Mouse (Mus musculus) heart, embryonic 13.5 days (tissue): Measurements from ENCODE around the gene Fxyd5. TPM values are rescaled to one million over a fixed set of nuclear protein-coding genes. Genes with fewer than 3 reads are reported as not detected.

ENCODE experiments used
- ATAC-seq: fragments of 200-750 bp; cut with Nextera tagmentation; 2 replicates; pipeline ENCODE4 v1.8.0; 2017; ENCODE audit warnings: moderate TSS enrichment; ENCODE audit not compliant: insufficient number of reproducible peaks, low FRiP score, low TSS enrichment; ENCODE audit errors: extremely low read depth
- H3K27ac ChIP-seq: fragments of 300-500 bp; sonication (generic); replicated peaks from 2 replicates; pipeline ENCODE4 v1.5.1; 2015; ENCODE audit warnings: moderate library complexity, mild to moderate bottlenecking, inconsistent platforms
- H3K27me3 ChIP-seq: fragments of 300-500 bp; sonication (generic); replicated peaks from 2 replicates; pipeline ENCODE4 v1.6.1; 2015; ENCODE audit warnings: mild to moderate bottlenecking, inconsistent platforms
- H3K36me3 ChIP-seq: fragments of 300-500 bp; sonication (generic); 2 replicates; pipeline ENCODE4 v1.6.1; 2015; ENCODE audit warnings: mild to moderate bottlenecking, inconsistent platforms
- H3K4me1 ChIP-seq: fragments of 300-500 bp; sonication (generic); 2 replicates; pipeline ENCODE4 v1.6.1; 2015; ENCODE audit warnings: inconsistent platforms
- H3K4me2 ChIP-seq: fragments of 300-500 bp; sonication (generic); 2 replicates; pipeline ENCODE4 v1.6.1; 2015; ENCODE audit warnings: inconsistent platforms, mild to moderate bottlenecking, moderate library complexity
- H3K4me3 ChIP-seq: fragments of 300-500 bp; sonication (generic); 2 replicates; pipeline ENCODE4 v1.5.1; 2015; ENCODE audit warnings: moderate library complexity, mild to moderate bottlenecking, inconsistent platforms
- H3K9ac ChIP-seq: fragments of 300-500 bp; sonication (generic); 2 replicates; pipeline ENCODE4 v1.6.1; 2015; ENCODE audit warnings: inconsistent platforms, mild to moderate bottlenecking, moderate library complexity
- H3K9me3 ChIP-seq: fragments of 300-500 bp; sonication (generic); 2 replicates; pipeline ENCODE4 v1.6.1; 2016; ENCODE audit warnings: inconsistent platforms
- WGBS: fragments of 180-500 bp; shearing (Covaris S2); methylation state at CpG from one replicate; pipeline ENCODE4 v1.1.7; 2015; ENCODE audit warnings: mixed read lengths; 5-methylcytosine and 5-hydroxymethylcytosine counted together
- polyA plus RNA-seq: library from polyadenylated mRNA; unstranded; fragments of >200 nt; fragmentation: Nextera tagmentation; extraction: Ambion mirVana; gene quantifications from 2 replicates; pipeline ENCODE4 v1.2.1, GENCODE M21; 2015

Fxyd5 gene
- polyA plus RNA-seq, 1 experiment from 2014 or later, result 35.5 TPM

DNA sequence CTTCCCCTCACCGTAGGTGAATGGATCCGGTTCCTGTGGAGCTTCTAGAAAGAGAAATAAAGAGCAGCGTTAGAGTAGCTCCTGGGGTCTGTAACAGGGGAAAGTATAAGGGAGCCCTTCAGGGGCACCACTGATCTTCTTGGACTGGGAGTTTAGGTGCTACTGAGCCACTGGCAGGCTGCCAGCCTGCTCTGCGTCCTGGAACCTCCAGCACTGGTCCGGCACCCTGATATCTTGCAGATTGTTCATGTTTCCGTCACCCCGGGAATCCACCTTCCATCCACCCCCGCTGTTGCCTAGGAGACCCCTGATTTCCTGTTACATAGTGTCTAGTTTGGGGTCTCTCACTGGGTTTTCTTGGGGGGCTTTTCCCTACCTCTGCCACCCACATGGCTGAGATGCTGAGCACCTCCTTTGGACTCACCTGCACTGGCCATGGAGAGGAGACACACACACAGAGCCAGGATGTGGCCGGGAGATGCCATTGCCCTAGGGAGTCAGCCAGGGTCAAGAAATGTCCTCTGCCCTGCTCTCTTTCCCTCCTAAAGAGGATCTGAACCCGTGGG is 11.7 kb upstream of the Fxyd5 start:
- no peaks in the 10 kb centered on the region for H3K36me3 ChIP-seq
- peaks cover 45% of the 10 kb centered on the region for H3K27me3 ChIP-seq
- H3K9me3 ChIP-seq, result no peaks in the 10 kb centered on the region
- peak overlapping the region; percentile 53 for H3K4me3 ChIP-seq
- H3K9ac ChIP-seq, result peak overlapping the region; percentile 82
- WGBS, result 14% methylated on average over 10 of the region's 10 CpGs
- ATAC-seq, result no peak
- peak overlapping the region; percentile 94 for H3K27ac ChIP-seq
- H3K4me1 ChIP-seq, result peaks cover 72% of the 10 kb centered on the region
- H3K4me2 ChIP-seq, result peak overlapping the region; percentile 69

DNA sequence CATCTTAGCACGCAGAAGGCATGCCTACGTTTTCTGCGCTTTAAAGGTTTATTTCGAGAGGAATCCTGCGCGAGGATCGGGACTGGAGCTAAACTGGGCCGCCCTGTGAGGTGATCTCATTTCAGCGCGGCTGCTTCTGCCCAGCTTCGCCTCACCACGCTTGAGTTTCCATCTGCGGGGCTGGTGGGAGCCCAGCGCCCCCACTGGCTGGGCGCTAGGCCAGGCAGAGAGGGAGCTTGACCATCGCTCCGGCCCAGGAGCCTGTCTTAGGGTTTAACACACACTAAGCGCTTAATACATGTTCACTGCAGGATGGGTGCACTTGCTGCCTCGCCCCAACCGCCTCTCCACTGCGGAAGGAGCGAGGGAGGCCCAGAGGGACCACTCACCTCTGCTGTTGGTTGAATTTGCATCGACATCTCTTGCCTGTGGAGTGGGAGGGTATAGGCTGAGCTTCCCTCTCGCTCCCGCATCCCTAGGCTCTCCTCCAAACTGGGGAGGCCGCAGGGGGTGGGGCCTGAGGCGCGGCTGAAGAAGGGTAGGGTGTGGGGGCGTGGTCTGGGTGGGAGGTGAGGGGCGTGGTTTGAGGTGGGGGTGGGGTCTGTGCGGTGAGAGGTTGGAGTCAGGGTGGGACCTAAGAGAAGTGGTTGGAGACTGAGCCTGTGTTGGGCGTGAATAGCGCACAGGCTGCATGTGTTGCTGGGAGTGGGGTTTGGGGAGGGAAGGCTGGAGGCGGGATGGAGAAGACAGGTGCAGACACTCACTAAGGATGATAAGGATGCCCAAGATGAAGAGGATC is 10.6 kb upstream of the Fxyd5 start:
- Histone ChIP-seq H3K27ac (peak overlapping the region; percentile 94), H3K36me3 (no peaks in the 10 kb centered on the region), H3K4me3 (peak overlapping the region; percentile 53), H3K9me3 (no peaks in the 10 kb centered on the region), H3K4me2 (peak overlapping the region; percentile 69), H3K9ac (peak overlapping the region; percentile 82), H3K4me1 (peaks cover 72% of the 10 kb centered on the region), H3K27me3 (peaks cover 57% of the 10 kb centered on the region)
- no peak for ATAC-seq
- 2% methylated on average over 34 of the region's 34 CpGs for WGBS

DNA sequence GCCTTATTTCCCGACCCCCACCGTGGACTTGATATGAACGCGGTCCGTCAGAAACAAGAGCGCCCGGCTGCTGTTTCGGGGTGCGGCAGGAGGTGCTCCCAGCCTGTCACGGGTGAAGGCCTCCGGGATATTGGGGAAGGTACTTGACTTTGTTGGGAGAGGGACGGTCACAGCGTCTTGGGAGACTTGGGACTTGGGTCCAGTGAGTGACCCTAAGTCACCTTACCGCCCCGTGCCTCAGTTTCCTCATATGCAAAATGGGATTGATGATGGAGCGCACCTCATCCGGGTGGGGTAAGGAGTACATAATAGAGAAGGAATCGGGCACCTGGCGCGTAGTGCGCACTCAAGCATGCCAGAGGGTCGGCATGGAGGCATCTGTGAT is 10.0 kb upstream of the Fxyd5 start:
- peaks cover 62% of the 10 kb centered on the region for H3K27me3 ChIP-seq

DNA sequence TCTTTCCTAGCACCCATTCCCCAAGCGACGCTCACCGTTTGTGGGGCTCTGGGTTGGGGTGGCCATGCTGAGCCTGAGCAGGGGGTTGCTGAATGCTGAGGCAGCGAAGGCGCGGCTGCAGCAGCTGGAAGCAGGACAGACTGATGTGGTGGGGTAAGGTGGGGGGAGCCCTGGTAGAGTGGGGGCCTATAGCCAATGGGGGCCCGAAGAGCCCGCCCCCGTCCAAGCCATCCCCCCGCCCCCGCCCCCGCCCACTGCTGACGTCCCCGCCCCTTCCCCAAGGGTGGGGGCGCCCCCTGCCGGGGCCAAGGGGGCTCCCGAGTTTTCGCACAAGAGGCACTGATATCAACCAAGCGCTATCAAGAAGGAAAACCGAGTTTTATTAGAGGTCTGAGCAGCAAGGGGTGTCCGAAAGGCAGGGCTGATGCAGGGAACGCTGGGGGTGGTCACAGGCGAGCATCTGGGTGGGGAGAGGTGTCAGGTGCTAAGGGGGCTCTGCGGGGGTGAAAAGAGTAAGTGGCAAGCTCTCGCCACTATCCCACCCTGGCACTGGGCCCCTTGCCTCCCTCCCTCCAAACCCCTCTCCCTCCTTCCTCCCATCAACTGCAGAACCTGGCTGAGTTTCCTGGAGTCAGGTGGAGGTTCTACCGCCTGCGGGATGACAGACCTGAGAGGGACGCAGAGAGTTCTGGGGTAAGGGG is 9.2 kb upstream of the Fxyd5 start, which contains the start of gene Fxyd7:
Fxyd7 (minus strand) TSS at position 147 of the 701 bp plus-strand sequence.
- H3K36me3 ChIP-seq, result no peaks in the 10 kb centered on the region
- no peak for ATAC-seq
- peak within 1 kb of the TSS; percentile 82 for H3K9ac ChIP-seq
- WGBS, result 8% methylated on average over 28 of the region's 28 CpGs
- peak within 1 kb of the TSS; percentile 53 for H3K4me3 ChIP-seq
- peaks cover 70% of the 10 kb centered on the region for H3K4me1 ChIP-seq
- peaks cover 67% of the 10 kb centered on the region for H3K27me3 ChIP-seq
- peak within 1 kb of the TSS; percentile 69 for H3K4me2 ChIP-seq
- H3K27ac ChIP-seq, result no peak within 1 kb of the TSS
- no peaks in the 10 kb centered on the region for H3K9me3 ChIP-seq

More for the DNA sequence above, 10.0 kb upstream of the Fxyd5 start:
- no peak for ATAC-seq
- H3K9me3 ChIP-seq, result no peaks in the 10 kb centered on the region
- H3K4me2 ChIP-seq, result peak overlapping the region; percentile 69
- peak overlapping the region; percentile 94; the same call in 1 of the 2 replicates for H3K27ac ChIP-seq
- peak overlapping the region; percentile 53 for H3K4me3 ChIP-seq
- 9% methylated on average over 22 of the region's 22 CpGs for WGBS
- H3K36me3 ChIP-seq, result no peaks in the 10 kb centered on the region
- peaks cover 72% of the 10 kb centered on the region for H3K4me1 ChIP-seq
- peak overlapping the region; percentile 82 for H3K9ac ChIP-seq

DNA sequence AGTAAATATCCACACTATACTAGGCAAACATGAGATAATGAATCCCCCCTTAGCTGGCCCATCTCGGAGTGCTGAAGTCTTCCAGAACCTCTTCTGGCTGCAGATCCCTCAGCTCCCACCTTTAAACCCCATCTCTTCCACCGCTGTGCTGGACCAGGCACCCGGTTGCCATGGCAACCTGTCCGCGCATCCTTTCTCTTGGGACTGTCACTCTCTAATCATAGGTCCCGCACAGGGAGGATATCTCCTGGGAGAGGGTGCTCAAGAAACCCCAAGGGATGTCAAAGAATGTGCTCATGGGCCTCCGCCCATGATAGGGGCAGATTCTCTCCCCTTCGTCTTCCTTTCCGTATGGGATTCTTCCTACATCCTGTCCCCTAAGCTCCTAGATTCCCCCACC is 8.6 kb upstream of the Fxyd5 start:
- ATAC-seq, result no peak
- peak overlapping the region; percentile 53 for H3K4me3 ChIP-seq
- H3K4me2 ChIP-seq, result peak overlapping the region; percentile 69
- H3K9ac ChIP-seq, result no peak overlapping the region
- peaks cover 64% of the 10 kb centered on the region for H3K4me1 ChIP-seq
- no peak overlapping the region for H3K27ac ChIP-seq
- 9% methylated on average over 9 of the region's 9 CpGs for WGBS
- peaks cover 70% of the 10 kb centered on the region for H3K27me3 ChIP-seq
- no peaks in the 10 kb centered on the region for H3K36me3 ChIP-seq
- no peaks in the 10 kb centered on the region for H3K9me3 ChIP-seq

DNA sequence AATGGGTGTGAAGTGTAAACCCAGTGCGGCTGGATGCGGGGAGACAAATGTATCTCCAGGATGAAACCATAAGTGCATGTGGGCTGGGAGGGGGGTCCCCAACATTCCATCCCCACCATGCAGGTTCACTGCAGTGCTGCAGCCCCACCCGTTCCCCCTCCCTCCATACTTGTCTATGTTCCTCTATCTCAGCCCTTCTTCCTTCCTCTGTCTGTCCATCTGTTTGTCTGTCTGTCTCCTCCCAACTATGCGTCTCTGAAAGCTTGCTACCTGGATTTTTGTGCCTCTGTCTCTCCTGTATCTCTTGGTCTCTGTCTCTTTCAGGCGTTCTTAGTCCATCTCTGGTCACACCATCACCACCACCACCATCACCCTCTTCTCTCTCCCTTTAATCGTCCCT is 8.2 kb upstream of the Fxyd5 start:
- no peak for ATAC-seq
- Histone ChIP-seq H3K4me3 (peak overlapping the region; percentile 8; the same call in 1 of the 2 replicates), H3K9ac (peak overlapping the region; percentile 53; the same call in 1 of the 2 replicates), H3K36me3 (no peaks in the 10 kb centered on the region), H3K4me1 (peaks cover 63% of the 10 kb centered on the region), H3K27me3 (peaks cover 72% of the 10 kb centered on the region), H3K9me3 (no peaks in the 10 kb centered on the region), H3K4me2 (peak overlapping the region; percentile 69), H3K27ac (no peak overlapping the region)
- WGBS, result 10% methylated on average over 6 of the region's 6 CpGs

DNA sequence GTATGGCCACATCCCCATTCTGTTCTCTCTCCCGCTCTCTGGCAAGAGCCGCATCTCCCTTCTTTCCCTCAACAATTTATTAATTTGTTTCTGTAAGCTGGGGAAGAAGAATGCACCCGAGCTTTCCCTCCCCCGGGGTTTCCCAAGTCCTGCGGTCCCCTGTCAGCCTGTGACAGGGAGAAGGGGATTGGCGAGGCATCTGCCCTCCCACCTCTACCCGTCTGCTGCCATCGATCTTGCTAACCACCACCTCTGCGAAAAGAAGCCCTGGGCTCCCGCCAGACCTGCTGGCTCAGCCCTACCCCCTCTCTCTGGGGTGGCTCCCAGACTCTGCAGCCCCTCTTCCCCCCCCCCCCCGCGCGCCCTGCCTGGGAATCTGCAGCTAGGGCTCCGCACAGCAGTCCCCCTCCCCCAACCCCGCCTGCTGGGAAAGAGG is 7.6 kb upstream of the Fxyd5 start:
- Histone ChIP-seq H3K27ac (no peak overlapping the region), H3K9me3 (no peaks in the 10 kb centered on the region), H3K9ac (peak overlapping the region; percentile 53), H3K27me3 (peaks cover 78% of the 10 kb centered on the region), H3K4me2 (peak overlapping the region; percentile 69), H3K4me1 (peaks cover 56% of the 10 kb centered on the region), H3K4me3 (peak overlapping the region; percentile 8; the same call in 1 of the 2 replicates), H3K36me3 (no peaks in the 10 kb centered on the region)
- no peak for ATAC-seq
- WGBS, result 5% methylated on average over 13 of the region's 15 CpGs

DNA sequence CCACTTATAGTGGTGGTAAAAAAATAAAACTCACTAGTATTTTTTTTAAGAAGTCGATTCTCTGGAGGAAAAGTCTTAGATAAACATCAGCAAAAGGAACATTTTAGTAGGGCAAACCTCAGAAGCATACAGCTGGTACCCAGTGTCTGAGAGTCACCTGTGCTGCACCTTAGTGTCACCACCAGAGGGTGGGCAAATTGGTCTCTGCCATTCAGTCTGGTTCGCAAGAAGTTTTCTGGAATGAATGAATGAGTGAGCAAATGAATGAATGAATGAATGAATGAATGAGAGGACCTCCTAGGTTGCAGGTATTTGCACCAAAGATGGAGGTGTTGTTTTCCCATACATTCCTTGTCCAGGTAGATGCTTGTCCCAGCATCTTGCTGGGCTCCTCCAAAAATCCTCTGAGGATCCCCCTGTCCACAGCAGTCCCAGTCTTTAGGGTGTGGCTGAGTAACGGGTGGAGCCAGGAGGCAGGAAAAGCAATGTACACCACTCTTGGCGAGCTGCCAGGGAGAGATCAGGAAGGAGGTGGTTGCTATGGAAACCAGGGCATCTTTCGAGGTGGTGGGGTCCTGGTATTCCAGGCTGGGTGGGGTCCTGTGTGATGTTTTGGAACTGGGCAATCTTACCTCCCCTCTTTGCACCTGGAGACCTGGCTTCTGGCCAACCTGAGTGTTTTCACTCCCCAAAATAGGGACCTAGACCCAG is 7.0 kb upstream of the Fxyd5 start:
- Histone ChIP-seq H3K27ac (no peak overlapping the region), H3K4me3 (peak overlapping the region; percentile 8; the same call in 1 of the 2 replicates), H3K4me2 (peak overlapping the region; percentile 69), H3K9me3 (no peaks in the 10 kb centered on the region), H3K27me3 (peaks cover 84% of the 10 kb centered on the region), H3K9ac (peak overlapping the region; percentile 53; the same call in 1 of the 2 replicates), H3K4me1 (peaks cover 51% of the 10 kb centered on the region), H3K36me3 (no peaks in the 10 kb centered on the region)
- no peak for ATAC-seq
- WGBS, result 29% methylated on average over 5 of the region's 5 CpGs

DNA sequence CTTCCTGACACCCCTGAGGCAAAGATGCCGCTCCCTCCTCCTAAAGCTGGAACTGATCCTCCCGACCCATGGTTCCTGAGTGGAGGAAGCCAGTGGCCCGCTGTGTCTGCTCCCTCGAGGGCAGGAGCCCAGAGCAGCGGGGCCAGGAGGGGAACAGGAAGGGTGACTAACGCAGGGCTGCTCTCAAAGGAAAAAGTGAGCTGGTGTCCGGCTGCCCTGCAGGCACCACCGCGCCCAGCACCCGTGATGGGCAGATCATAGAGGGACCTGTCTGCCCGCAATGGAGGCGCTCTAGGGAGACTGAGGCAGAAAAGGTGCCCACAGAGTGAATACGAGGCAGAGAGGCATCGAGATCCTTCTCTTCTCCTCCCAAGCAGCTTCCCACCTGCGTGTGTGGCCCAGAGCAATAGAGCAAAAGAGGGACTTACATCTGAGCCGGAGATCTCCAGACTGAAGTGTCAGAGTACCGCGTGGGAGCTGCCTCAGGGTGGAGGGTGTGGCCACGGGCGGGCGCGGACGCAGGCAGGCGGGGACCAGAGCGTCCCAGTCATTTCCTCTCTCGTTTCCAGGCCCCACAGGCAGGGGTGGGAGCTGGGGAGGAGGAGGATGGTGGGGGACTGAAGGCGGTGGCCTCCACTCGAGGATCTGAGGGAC is 492 bp downstream of the Fxyd5 start:
- H3K9ac ChIP-seq, result peak overlapping the region; percentile 54
- peak overlapping the region; percentile 67 for H3K4me2 ChIP-seq
- 3% methylated on average over 27 of the region's 28 CpGs for WGBS
- H3K36me3 ChIP-seq, result no peaks in the 10 kb centered on the region
- peak overlapping the region; percentile 44 for H3K4me3 ChIP-seq
- H3K27me3 ChIP-seq, result peaks cover 66% of the 10 kb centered on the region
- H3K9me3 ChIP-seq, result no peaks in the 10 kb centered on the region
- peaks cover 14% of the 10 kb centered on the region for H3K4me1 ChIP-seq
- peak overlapping the region; percentile 30; the same call in 1 of the 2 replicates for H3K27ac ChIP-seq
- peak; percentile 51; the same call in 1 of the 2 replicates for ATAC-seq

DNA sequence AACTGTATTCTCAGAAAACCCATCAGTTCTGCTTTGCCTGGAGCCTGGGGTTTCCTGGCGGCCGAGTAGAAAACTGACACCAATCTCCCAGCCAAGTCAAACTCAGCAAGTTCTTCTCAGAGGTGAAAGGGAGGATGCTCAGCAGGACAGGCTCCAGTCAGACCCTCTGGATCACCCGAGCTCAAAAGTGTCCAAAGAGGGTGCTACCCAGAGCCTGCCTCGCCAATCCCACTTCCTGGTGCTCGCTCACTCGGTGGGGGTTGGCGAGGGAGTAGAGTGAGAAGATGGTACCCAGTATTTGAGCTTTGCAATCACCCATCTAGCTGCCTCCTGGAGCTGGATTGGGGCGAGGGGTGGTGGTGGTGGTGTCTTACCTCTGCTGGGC is 1.3 kb downstream of the Fxyd5 start:
- WGBS, result 31% methylated on average over 8 of the region's 8 CpGs
- no peaks in the 10 kb centered on the region for H3K9me3 ChIP-seq

More for the DNA sequence above, 1.3 kb downstream of the Fxyd5 start:
- Histone ChIP-seq H3K4me1 (peaks cover 14% of the 10 kb centered on the region), H3K27me3 (peaks cover 63% of the 10 kb centered on the region), H3K9ac (peak overlapping the region; percentile 54), H3K4me3 (peak overlapping the region; percentile 44), H3K4me2 (peak overlapping the region; percentile 67), H3K27ac (no peak overlapping the region), H3K36me3 (no peaks in the 10 kb centered on the region)
- ATAC-seq, result no peak
